Mouse (Mus musculus) cortical plate, adult 2 months (tissue): Measurements from ENCODE around the gene Cytip.

Source experiments
- CTCF ChIP-seq: fragments of 200-500 bp; IDR thresholded peaks from 2 replicates; pipeline ENCODE4 v1.5.1; 2011; ENCODE audit warnings: mild to moderate bottlenecking, control low read depth, low read length; ENCODE audit not compliant: insufficient read depth; ENCODE audit errors: extremely low read depth
- POLR2A ChIP-seq: fragments of 200-500 bp; IDR thresholded peaks from 2 replicates; pipeline ENCODE4 v1.6.1; 2011; ENCODE audit warnings: mild to moderate bottlenecking, low read length, control low read depth; ENCODE audit not compliant: insufficient read depth; ENCODE audit errors: extremely low read depth

DNA sequence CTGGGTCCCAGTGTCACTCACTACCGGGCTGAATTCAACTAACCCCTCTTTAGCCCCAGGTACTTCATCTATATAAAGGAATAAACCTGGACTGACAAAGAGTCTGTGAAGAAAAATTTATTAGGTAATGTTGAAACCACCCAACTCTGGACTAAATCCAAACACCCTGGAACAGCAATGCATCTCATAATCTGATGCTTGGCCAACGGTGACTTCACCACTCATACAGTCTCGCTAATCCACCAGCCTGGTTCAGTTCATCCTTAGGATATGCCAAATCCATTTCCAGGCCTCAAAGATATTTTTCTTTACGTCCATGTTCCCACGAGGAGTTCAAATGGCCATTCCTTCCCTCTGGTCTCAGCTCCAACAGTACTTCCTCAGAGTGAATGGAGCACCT, 48.8 kb downstream of the Cytip start:
- TF ChIP-seq CTCF: no peak
- no peak for TF ChIP-seq POLR2A
